Mouse (Mus musculus) megakaryocyte, embryonic 14.5 days (primary cell): ENCODE data around the gene Zbtb24.
"Not testable (repeated sequence)": the region's sequence is repeated elsewhere in the genome, so short reads cannot be mapped to it uniquely, and the experiment has no call there.

ENCODE experiments used
- FLI1 ChIP-seq: IDR thresholded peaks from 2 replicates; pipeline ENCODE4 v1.6.1; 2012; ENCODE audit warnings: low read length, inconsistent platforms, mixed read lengths
- GATA1 ChIP-seq: IDR thresholded peaks from 3 replicates; pipeline ENCODE4 v1.6.1; 2012; ENCODE audit warnings: mixed read lengths, low read length, inconsistent platforms, borderline replicate concordance

- TF ChIP-seq GATA1, FLI1: not testable (repeated sequence)
Measured at GRCm38 (mm10) chr10:41410821-41411220, 39.4 kb upstream of the Zbtb24 start.
